12 mouse cellular contexts compared by ENCODE assay signal in the genomic region with DNA sequence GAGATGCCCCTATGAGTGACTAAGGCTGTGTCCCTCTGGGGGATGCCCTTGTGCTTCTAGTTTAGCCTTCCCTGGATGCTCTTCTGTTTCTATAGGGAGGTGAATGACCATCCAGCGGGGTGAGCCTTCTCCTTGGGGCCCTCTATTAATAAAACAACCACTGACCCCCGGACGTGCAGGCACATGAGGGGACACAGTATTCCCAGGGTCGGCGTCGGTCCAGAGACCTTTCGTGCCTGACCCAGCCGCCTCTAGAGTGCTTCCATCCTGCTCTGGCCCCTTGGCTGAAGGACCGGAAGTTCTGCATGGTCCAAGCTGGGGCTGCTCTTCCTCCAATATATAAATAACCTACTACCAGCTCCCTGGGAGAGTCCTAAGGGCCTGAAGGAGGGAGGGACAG. TPM values are rescaled to one million over a fixed set of nuclear protein-coding genes. Genes with fewer than 3 reads are reported as not detected.
DNase-seq lines count a peak whose midpoint lies in the region; ATAC-seq and TF ChIP-seq lines count a peak whose summit lies in the region.
"Had no signal": no experiment of that assay in that cellular context is flagged by ENCODE, and none has a peak within 500 bp of the region (broad histone marks: within the 10 kb centered on the region; RNA-seq: fewer than 3 reads in every experiment).

No protein-coding gene starts in this region.

- peak; percentile 50 for DNase-seq in heart, adult 8-10 months (ENCODE audit: low spot score)
- peak; percentile 42 to 53 for DNase-seq in kidney, adult 8-10 months
- DNase-seq in lung, embryonic 14.5 days = peak; percentile 48
- DNase-seq in urinary bladder, postnatal 36 days (ENCODE audit: low spot score in 2 of 2) = no peak
- no peak for DNase-seq in layer of hippocampus, adult 2 months (ENCODE audit: low spot score in 2 of 2)
- DNase-seq in thymus, adult 2 months = no peak
- DNase-seq: cerebellum, postnatal 14 days; layer of hippocampus, postnatal 36 days; thymus, postnatal 14 days had no signal

- peak; percentile 23; the same call in 1 of the 2 replicates for ATAC-seq in lung, embryonic 14.5 days (ENCODE audit: insufficient read depth)

- no peaks in the 10 kb centered on the region for H3K27me3 ChIP-seq in lung, embryonic 14.5 days (ENCODE audit: insufficient read depth, low read length)
- H3K27me3 ChIP-seq in thymus, adult 2 months (ENCODE audit: control insufficient read depth, insufficient read depth, low read length) = no peaks in the 10 kb centered on the region

- H3K9me3 ChIP-seq in lung, embryonic 14.5 days (ENCODE audit: low read depth, low read length) = no peaks in the 10 kb centered on the region
- H3K9me3 ChIP-seq: forebrain, embryonic 10.5 days; midbrain, embryonic 10.5 days had no signal

- H3K4me3 ChIP-seq in brown adipose tissue, adult 24 weeks (ENCODE audit: insufficient read depth, low read depth, low read length) = no peak overlapping the region
- H3K4me3 ChIP-seq in lung, embryonic 14.5 days (ENCODE audit: low read depth, low read length) = no peak overlapping the region
- no peak overlapping the region for H3K4me3 ChIP-seq in layer of hippocampus, adult 2 months
- H3K4me3 ChIP-seq in thymus, adult 2 months (ENCODE audit: control insufficient read depth, insufficient read depth, low read length) = no peak overlapping the region
- H3K4me3 ChIP-seq: forebrain, embryonic 10.5 days; midbrain, embryonic 10.5 days had no signal

- TF ChIP-seq CTCF in lung, embryonic 14.5 days (IDR thresholded peaks at IDR 0.05; ENCODE audit: low read depth) = no peak
- TF ChIP-seq CTCF in layer of hippocampus, adult 2 months (conservative IDR thresholded peaks at IDR 0.05) = no peak
- TF ChIP-seq CTCF in thymus, adult 2 months (IDR thresholded peaks at IDR 0.05; ENCODE audit: borderline replicate concordance, control insufficient read depth, extremely low read depth, insufficient read depth, low read length, poor library complexity) = no peak

- H3K36me3 ChIP-seq in lung, embryonic 14.5 days (ENCODE audit: insufficient read depth) = no peaks in the 10 kb centered on the region
- no peaks in the 10 kb centered on the region for H3K36me3 ChIP-seq in thymus, adult 2 months (ENCODE audit: control insufficient read depth, insufficient read depth, low read length)
- H3K36me3 ChIP-seq: forebrain, embryonic 10.5 days; midbrain, embryonic 10.5 days had no signal

- WGBS in lung, embryonic 14.5 days = 55% methylated on average over 9 of the region's 9 CpGs
- 94% methylated on average over 9 of the region's 9 CpGs for WGBS in thymus, adult 2 months

- H3K4me1 ChIP-seq in brown adipose tissue, adult 24 weeks (ENCODE audit: control insufficient read depth, insufficient read depth, insufficient read length, low read length) = peaks cover 7% of the 10 kb centered on the region
- no peaks in the 10 kb centered on the region for H3K4me1 ChIP-seq in lung, embryonic 14.5 days (ENCODE audit: insufficient read depth)
- no peaks in the 10 kb centered on the region for H3K4me1 ChIP-seq in thymus, adult 2 months (replicated peaks; ENCODE audit: control insufficient read depth, insufficient read depth, low read length)
- H3K4me1 ChIP-seq: midbrain, embryonic 10.5 days had no signal

- TF ChIP-seq POLR2A in thymus, adult 2 months (IDR thresholded peaks at IDR 0.05; ENCODE audit: control insufficient read depth, extremely low read depth, insufficient read depth, low read length, poor library complexity) = no peak

- peak overlapping the region; percentile 49 for H3K27ac ChIP-seq in brown adipose tissue, adult 24 weeks (replicated peaks; ENCODE audit: low read depth, low read length)
- H3K27ac ChIP-seq in lung, embryonic 14.5 days (ENCODE audit: low read depth) = peak overlapping the region; percentile 46; the same call in 1 of the 2 replicates
- no peak overlapping the region for H3K27ac ChIP-seq in layer of hippocampus, adult 2 months
- no peak overlapping the region for H3K27ac ChIP-seq in thymus, adult 2 months (ENCODE audit: control insufficient read depth, insufficient read depth, low read length)
- H3K27ac ChIP-seq: forebrain, embryonic 10.5 days; midbrain, embryonic 10.5 days had no signal

- no peak overlapping the region; the same call in 1 of the 2 replicates for H3K9ac ChIP-seq in lung, embryonic 14.5 days

- no peak overlapping the region for H3K4me2 ChIP-seq in lung, embryonic 14.5 days

RNA-seq across cellular contexts. Expression of a gene that starts 39.4 kb away (rescaled TPM):
- 10.2 and 14.6 TPM in 2 replicates for polyA plus RNA-seq in brown adipose tissue, adult 24 weeks (2012; ENCODE audit: insufficient read depth, insufficient read length, missing spikeins)
- total RNA-seq in heart, adult 8-10 months (2022) = 10 to 100 TPM; 22.0 to 25.5 (median 23.5) TPM
- 63.6 and 71.3 TPM in 2 replicates for polyA plus RNA-seq in lung, embryonic 14.5 days (2014; fragmentation: Nextera tagmentation; extraction: Ambion mirVana)
- 10 to 100 TPM; 24.8 to 28.9 TPM for total RNA-seq in layer of hippocampus, adult 2 months (2021)
- polyA plus RNA-seq in thymus, adult 2 months (2012; rRNA removed) = 42.9 and 49.5 TPM in 2 replicates

RNA-seq across cellular contexts. Expression of a gene that starts 46.8 kb away (rescaled TPM):
- 18.2 and 19.3 TPM in 2 replicates for polyA plus RNA-seq in brown adipose tissue, adult 24 weeks (2012; ENCODE audit: insufficient read depth, insufficient read length, missing spikeins)
- total RNA-seq in heart, adult 8-10 months (2022) = 10 to 100 TPM; 27.4 to 28.6 (median 28.3) TPM
- polyA plus RNA-seq in lung, embryonic 14.5 days (2014; fragmentation: Nextera tagmentation; extraction: Ambion mirVana) = 126 and 141 TPM in 2 replicates
- total RNA-seq in layer of hippocampus, adult 2 months (2021) = 10 to 100 TPM; 43.6 to 51.8 TPM
- 53.5 and 74.9 TPM in 2 replicates for polyA plus RNA-seq in thymus, adult 2 months (2012; rRNA removed)

Comparison
In these comparisons a context has a peak if more than half of its experiments do, and no peak if none do; other contexts are left out.
1. H3K27ac ChIP-seq: peak in brown adipose tissue, adult 24 weeks (single experiment) and lung, embryonic 14.5 days (single experiment); none in layer of hippocampus, adult 2 months (single experiment) and thymus, adult 2 months (single experiment).
2. DNase-seq: peak in heart, adult 8-10 months (single experiment), kidney, adult 8-10 months (2 of 2) and lung, embryonic 14.5 days (single experiment); none in urinary bladder, postnatal 36 days (0 of 2), layer of hippocampus, adult 2 months (0 of 2) and thymus, adult 2 months (single experiment).